Mouse (Mus musculus): Measurements from ENCODE around the gene 1810013L24Rik. TPM values are rescaled to one million over a fixed set of nuclear protein-coding genes. Genes with fewer than 3 reads are reported as not detected.
A peak's percentile ranks its signal among the peaks of the same experiment; 100 is the strongest.

1810013L24Rik gene
- polyA plus RNA-seq (2015; fragmentation: Nextera tagmentation; extraction: Ambion mirVana), result 21.6 and 22.8 TPM in 2 replicates

- peak within 1 kb of the TSS; percentile 95 for H3K9ac ChIP-seq
- ATAC-seq (ENCODE audit: insufficient number of reproducible peaks, low FRiP score, low TSS enrichment, low read depth), result peak; percentile 99
- H3K27me3 ChIP-seq, result no peaks in the 10 kb centered on the region
- H3K4me2 ChIP-seq (replicated peaks), result peak within 1 kb of the TSS; percentile 98
- no peaks in the 10 kb centered on the region for H3K9me3 ChIP-seq (replicated peaks)
- peaks cover 23% of the 10 kb centered on the region for H3K4me1 ChIP-seq
- H3K36me3 ChIP-seq, result 0 out of 2 replicates have a peak, but pooled peaks cover 7% of the 10 kb centered on the region
- under 1% methylated on average over 80 of the region's 80 CpGs for WGBS
- peak within 1 kb of the TSS; percentile 94 for H3K27ac ChIP-seq (replicated peaks)
- H3K4me3 ChIP-seq (replicated peaks), result peak within 1 kb of the TSS; percentile 98
Observed at GRCm38 (mm10) chr16:8829564-8830359, at the start of gene 1810013L24Rik. Gene 1810013L24Rik (plus strand): TSS chr16:8830100.

- Histone ChIP-seq H3K9ac (no peak overlapping the region), H3K4me3 (replicated peaks) (no peak overlapping the region), H3K27me3 (no peaks in the 10 kb centered on the region), H3K9me3 (replicated peaks) (no peaks in the 10 kb centered on the region), H3K27ac (replicated peaks) (no peak overlapping the region), H3K4me1 (no peaks in the 10 kb centered on the region), H3K4me2 (replicated peaks) (no peak overlapping the region), H3K36me3 (no peaks in the 10 kb centered on the region)
- WGBS, result 80% methylated on average over 3 of the region's 3 CpGs
- ATAC-seq (ENCODE audit: insufficient number of reproducible peaks, low FRiP score, low TSS enrichment, low read depth), result no peak
Observed at GRCm38 (mm10) chr16:8780187-8780586, 49.7 kb upstream of the 1810013L24Rik start.

GRCm38 (mm10) chr16:8781191-8781590 lies 48.7 kb upstream of the 1810013L24Rik start:
- WGBS, result 64% methylated on average over 6 of the region's 6 CpGs
- no peak overlapping the region for H3K4me2 ChIP-seq (replicated peaks)
- ATAC-seq (ENCODE audit: insufficient number of reproducible peaks, low FRiP score, low TSS enrichment, low read depth), result no peak
- H3K9ac ChIP-seq, result no peak overlapping the region
- H3K36me3 ChIP-seq, result no peaks in the 10 kb centered on the region
- no peaks in the 10 kb centered on the region for H3K9me3 ChIP-seq (replicated peaks)
- no peak overlapping the region for H3K4me3 ChIP-seq (replicated peaks)
- H3K4me1 ChIP-seq, result no peaks in the 10 kb centered on the region
- no peak overlapping the region for H3K27ac ChIP-seq (replicated peaks)
- no peaks in the 10 kb centered on the region for H3K27me3 ChIP-seq

- Histone ChIP-seq H3K4me2 (replicated peaks) (no peak overlapping the region), H3K9me3 (replicated peaks) (no peaks in the 10 kb centered on the region), H3K4me3 (replicated peaks) (no peak overlapping the region), H3K4me1 (no peaks in the 10 kb centered on the region), H3K36me3 (no peaks in the 10 kb centered on the region), H3K27ac (replicated peaks) (no peak overlapping the region), H3K27me3 (no peaks in the 10 kb centered on the region), H3K9ac (no peak overlapping the region)
- no peak for ATAC-seq (ENCODE audit: insufficient number of reproducible peaks, low FRiP score, low TSS enrichment, low read depth)
- WGBS, result 84% methylated on average over 2 of the region's 2 CpGs
Observed at GRCm38 (mm10) chr16:8781660-8782059, 48.2 kb upstream of the 1810013L24Rik start.

GRCm38 (mm10) chr16:8783198-8783913 lies 46.5 kb upstream of the 1810013L24Rik start:
- Histone ChIP-seq H3K4me3 (replicated peaks) (no peak overlapping the region), H3K4me2 (replicated peaks) (no peak overlapping the region), H3K9me3 (replicated peaks) (no peaks in the 10 kb centered on the region), H3K27ac (replicated peaks) (no peak overlapping the region), H3K4me1 (no peaks in the 10 kb centered on the region), H3K9ac (no peak overlapping the region), H3K27me3 (no peaks in the 10 kb centered on the region), H3K36me3 (no peaks in the 10 kb centered on the region)
- ATAC-seq (ENCODE audit: insufficient number of reproducible peaks, low FRiP score, low TSS enrichment, low read depth), result no peak
- 82% methylated on average over 16 of the region's 16 CpGs for WGBS

GRCm38 (mm10) chr16:8784753-8785152 lies 45.1 kb upstream of the 1810013L24Rik start:
- no peaks in the 10 kb centered on the region for H3K36me3 ChIP-seq
- no peaks in the 10 kb centered on the region for H3K27me3 ChIP-seq
- H3K4me3 ChIP-seq (replicated peaks), result no peak overlapping the region
- H3K4me1 ChIP-seq, result no peaks in the 10 kb centered on the region
- WGBS, result 59% methylated on average over 3 of the region's 3 CpGs
- no peaks in the 10 kb centered on the region for H3K9me3 ChIP-seq (replicated peaks)
- H3K9ac ChIP-seq, result no peak overlapping the region
- no peak for ATAC-seq (ENCODE audit: insufficient number of reproducible peaks, low FRiP score, low TSS enrichment, low read depth)
- no peak overlapping the region for H3K4me2 ChIP-seq (replicated peaks)
- H3K27ac ChIP-seq (replicated peaks), result no peak overlapping the region

GRCm38 (mm10) chr16:8790886-8791285 lies 39.0 kb upstream of the 1810013L24Rik start:
- Histone ChIP-seq H3K9me3 (replicated peaks) (no peaks in the 10 kb centered on the region), H3K9ac (no peak overlapping the region), H3K27me3 (no peaks in the 10 kb centered on the region), H3K4me3 (replicated peaks) (no peak overlapping the region), H3K4me2 (replicated peaks) (no peak overlapping the region), H3K36me3 (no peaks in the 10 kb centered on the region), H3K4me1 (no peaks in the 10 kb centered on the region), H3K27ac (replicated peaks) (no peak overlapping the region)
- no peak for ATAC-seq (ENCODE audit: insufficient number of reproducible peaks, low FRiP score, low TSS enrichment, low read depth)
- 64% methylated on average over 4 of the region's 4 CpGs for WGBS

GRCm38 (mm10) chr16:8791949-8792557 lies 37.8 kb upstream of the 1810013L24Rik start, which contains the start of gene Usp7:
Gene Usp7 (minus strand): TSS chr16:8792308.
- Histone ChIP-seq H3K36me3 (no peaks in the 10 kb centered on the region), H3K4me3 (replicated peaks) (no peak within 1 kb of the TSS), H3K9ac (no peak within 1 kb of the TSS), H3K27ac (replicated peaks) (no peak within 1 kb of the TSS), H3K9me3 (replicated peaks) (no peaks in the 10 kb centered on the region), H3K4me1 (no peaks in the 10 kb centered on the region), H3K27me3 (no peaks in the 10 kb centered on the region), H3K4me2 (replicated peaks) (no peak within 1 kb of the TSS)
- ATAC-seq (ENCODE audit: insufficient number of reproducible peaks, low FRiP score, low TSS enrichment, low read depth), result no peak
- WGBS, result 90% methylated on average over 20 of the region's 20 CpGs

GRCm38 (mm10) chr16:8794952-8795351 lies 34.9 kb upstream of the 1810013L24Rik start:
- Histone ChIP-seq H3K9ac (no peak overlapping the region), H3K27me3 (no peaks in the 10 kb centered on the region), H3K4me3 (replicated peaks) (no peak overlapping the region), H3K36me3 (no peaks in the 10 kb centered on the region), H3K4me2 (replicated peaks) (no peak overlapping the region), H3K4me1 (no peaks in the 10 kb centered on the region), H3K9me3 (replicated peaks) (0 out of 2 replicates have a peak, but pooled peaks cover under 1% of the 10 kb centered on the region), H3K27ac (replicated peaks) (no peak overlapping the region)
- ATAC-seq (ENCODE audit: insufficient number of reproducible peaks, low FRiP score, low TSS enrichment, low read depth), result no peak
- WGBS, result 16% methylated on average over 3 of the region's 3 CpGs

GRCm38 (mm10) chr16:8795906-8796305 lies 34.0 kb upstream of the 1810013L24Rik start:
- no peaks in the 10 kb centered on the region for H3K36me3 ChIP-seq
- H3K27me3 ChIP-seq, result no peaks in the 10 kb centered on the region
- H3K9ac ChIP-seq, result no peak overlapping the region
- H3K4me3 ChIP-seq (replicated peaks), result no peak overlapping the region
- H3K4me2 ChIP-seq (replicated peaks), result no peak overlapping the region
- 76% methylated on average over 2 of the region's 2 CpGs for WGBS
- H3K27ac ChIP-seq (replicated peaks), result no peak overlapping the region
- 0 out of 2 replicates have a peak, but pooled peaks cover 5% of the 10 kb centered on the region for H3K9me3 ChIP-seq (replicated peaks)
- H3K4me1 ChIP-seq, result no peaks in the 10 kb centered on the region
- no peak for ATAC-seq (ENCODE audit: insufficient number of reproducible peaks, low FRiP score, low TSS enrichment, low read depth)

- Histone ChIP-seq H3K4me1 (no peaks in the 10 kb centered on the region), H3K27ac (replicated peaks) (no peak overlapping the region), H3K27me3 (no peaks in the 10 kb centered on the region), H3K36me3 (no peaks in the 10 kb centered on the region), H3K9me3 (replicated peaks) (no peaks in the 10 kb centered on the region), H3K4me3 (replicated peaks) (no peak overlapping the region), H3K4me2 (replicated peaks) (no peak overlapping the region), H3K9ac (no peak overlapping the region)
- no peak for ATAC-seq (ENCODE audit: insufficient number of reproducible peaks, low FRiP score, low TSS enrichment, low read depth)
- 14% methylated on average over 4 of the region's 4 CpGs for WGBS
Observed at GRCm38 (mm10) chr16:8806703-8807102, 23.2 kb upstream of the 1810013L24Rik start.

All from embryonic facial prominence, embryonic 15.5 days (tissue).